Mouse (Mus musculus) liver, adult 2 months (tissue): ENCODE results near the gene Pcnx2.

Experiments
- CTCF ChIP-seq: fragments of 200-500 bp; IDR thresholded peaks from 2 replicates; pipeline ENCODE4 v1.5.1; 2011; ENCODE audit warnings: low read depth, low read length, control low read depth
- POLR2A ChIP-seq: fragments of 200-500 bp; IDR thresholded peaks from 2 replicates; pipeline ENCODE4 v1.6.1; 2011; ENCODE audit warnings: low read length, control low read depth; ENCODE audit not compliant: insufficient read depth; ENCODE audit errors: extremely low read depth

DNA sequence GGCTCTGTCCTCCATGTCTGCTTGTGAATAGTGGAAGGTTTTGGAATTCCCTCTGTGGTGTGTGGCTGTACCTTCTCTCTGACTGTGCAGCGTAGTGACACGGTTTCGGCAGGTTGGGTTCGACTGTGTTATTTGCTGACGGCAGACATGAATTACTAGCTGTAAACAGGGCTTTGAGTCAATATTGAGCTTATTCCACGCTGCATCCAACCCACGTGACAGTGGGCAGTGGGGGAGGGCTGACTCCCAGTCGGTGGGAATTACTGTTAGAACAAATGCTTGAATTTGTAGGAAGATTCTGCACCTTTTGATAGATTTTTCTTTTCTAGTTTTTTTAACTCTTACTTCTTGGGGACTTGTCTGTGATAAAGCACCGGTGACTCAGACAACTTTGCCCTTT lies 16.3 kb upstream of the Pcnx2 start:
- TF ChIP-seq CTCF (no peak), POLR2A (no peak)
